Mouse (Mus musculus): ENCODE results near the gene Dpy19l3.

The Dpy19l3 gene

GRCm38 (mm10) chr7:35733313-35734050 lies 20.8 kb downstream of the Dpy19l3 start:
- TF ChIP-seq GATA4 (IDR thresholded peaks at IDR 0.05; ENCODE audit: insufficient replicate concordance, low read length): no peak

GRCm38 (mm10) chr7:35732585-35733059 lies 21.6 kb downstream of the Dpy19l3 start:
- TF ChIP-seq GATA4 (IDR thresholded peaks at IDR 0.05; ENCODE audit: insufficient replicate concordance, low read length): no peak

- no peak for TF ChIP-seq GATA4 (IDR thresholded peaks at IDR 0.05; ENCODE audit: insufficient replicate concordance, low read length)
Measured at GRCm38 (mm10) chr7:35729621-35730031, 24.6 kb downstream of the Dpy19l3 start.

- TF ChIP-seq GATA4 (IDR thresholded peaks at IDR 0.05; ENCODE audit: insufficient replicate concordance, low read length): no peak
Measured at GRCm38 (mm10) chr7:35728376-35728775, 25.9 kb downstream of the Dpy19l3 start.

- no peak for TF ChIP-seq GATA4 (IDR thresholded peaks at IDR 0.05; ENCODE audit: insufficient replicate concordance, low read length)
Measured at GRCm38 (mm10) chr7:35723035-35723434, 31.2 kb downstream of the Dpy19l3 start.

GRCm38 (mm10) chr7:35718421-35719178 lies 35.7 kb downstream of the Dpy19l3 start:
- no peak for TF ChIP-seq GATA4 (IDR thresholded peaks at IDR 0.05; ENCODE audit: insufficient replicate concordance, low read length)

- TF ChIP-seq GATA4 (IDR thresholded peaks at IDR 0.05; ENCODE audit: insufficient replicate concordance, low read length): no peak
Measured at GRCm38 (mm10) chr7:35710366-35710765, 43.9 kb downstream of the Dpy19l3 start.

GRCm38 (mm10) chr7:35708101-35708500 lies 46.2 kb downstream of the Dpy19l3 start:
- TF ChIP-seq GATA4 (IDR thresholded peaks at IDR 0.05; ENCODE audit: insufficient replicate concordance, low read length): no peak

- TF ChIP-seq GATA4 (IDR thresholded peaks at IDR 0.05; ENCODE audit: insufficient replicate concordance, low read length): no peak
Measured at GRCm38 (mm10) chr7:35699005-35699404, 55.2 kb downstream of the Dpy19l3 start.

GRCm38 (mm10) chr7:35698073-35698472 lies 56.2 kb downstream of the Dpy19l3 start:
- no peak for TF ChIP-seq GATA4 (IDR thresholded peaks at IDR 0.05; ENCODE audit: insufficient replicate concordance, low read length)

GRCm38 (mm10) chr7:35692641-35693040 lies 61.6 kb downstream of the Dpy19l3 start:
- no peak for TF ChIP-seq GATA4 (IDR thresholded peaks at IDR 0.05; ENCODE audit: insufficient replicate concordance, low read length)

- no peak for TF ChIP-seq GATA4 (IDR thresholded peaks at IDR 0.05; ENCODE audit: insufficient replicate concordance, low read length)
Measured at GRCm38 (mm10) chr7:35692117-35692516, 62.1 kb downstream of the Dpy19l3 start.

- TF ChIP-seq GATA4 (IDR thresholded peaks at IDR 0.05; ENCODE audit: insufficient replicate concordance, low read length): no peak
Measured at GRCm38 (mm10) chr7:35688781-35689349, 65.4 kb downstream of the Dpy19l3 start.

- TF ChIP-seq GATA4 (IDR thresholded peaks at IDR 0.05; ENCODE audit: insufficient replicate concordance, low read length): no peak
Measured at GRCm38 (mm10) chr7:35688276-35688675, 66.0 kb downstream of the Dpy19l3 start.

GRCm38 (mm10) chr7:35687229-35687628 lies 67.0 kb downstream of the Dpy19l3 start:
- TF ChIP-seq GATA4 (IDR thresholded peaks at IDR 0.05; ENCODE audit: insufficient replicate concordance, low read length): no peak

GRCm38 (mm10) chr7:35686756-35687155 lies 67.5 kb downstream of the Dpy19l3 start:
- TF ChIP-seq GATA4 (IDR thresholded peaks at IDR 0.05; ENCODE audit: insufficient replicate concordance, low read length): no peak
